Mouse (Mus musculus) frontal cortex, postnatal 14 days (tissue): ENCODE data around the gene Fcer1g.
A peak's percentile ranks its signal among the peaks of the same experiment; 100 is the strongest.

Experiments used
- DNase-seq, 2 experiments: peaks; one replicate each; pipeline ENCODE4 v3.0.0; 2022; ENCODE audit warnings: low spot score in 2 of 2

Gene Fcer1g

GRCm38 (mm10) chr1:171234126-171234525 lies at the start of gene Fcer1g:
TSS of gene Fcer1g (minus strand) at chr1:171234365.
- no peak for DNase-seq

- DNase-seq: no peak
These were observed 49.3 kb upstream of the Fcer1g start for GRCm38 (mm10) chr1:171283188-171284160.

GRCm38 (mm10) chr1:171282086-171282805 lies 48.1 kb upstream of the Fcer1g start:
- no peak for DNase-seq

- peak in 1 of 2 experiments; percentile 74 for DNase-seq
These were observed 47.4 kb upstream of the Fcer1g start for GRCm38 (mm10) chr1:171281528-171281923.

- peak; percentile 90 to 94 for DNase-seq
These were observed 46.9 kb upstream of the Fcer1g start, which contains the start of gene Ppox for GRCm38 (mm10) chr1:171280916-171281527. TSS of gene Ppox (minus strand) at chr1:171281186.

- DNase-seq: no peak
These were observed 46.2 kb upstream of the Fcer1g start for GRCm38 (mm10) chr1:171280250-171280915.

GRCm38 (mm10) chr1:171279721-171280120 lies 45.6 kb upstream of the Fcer1g start:
- DNase-seq: no peak

- no peak for DNase-seq
These were observed 45.0 kb upstream of the Fcer1g start for GRCm38 (mm10) chr1:171279012-171279705.

- DNase-seq: no peak
These were observed 44.3 kb upstream of the Fcer1g start for GRCm38 (mm10) chr1:171278436-171278835.

GRCm38 (mm10) chr1:171277736-171278135 lies 43.6 kb upstream of the Fcer1g start:
- DNase-seq: no peak

- DNase-seq: no peak
These were observed 42.1 kb upstream of the Fcer1g start for GRCm38 (mm10) chr1:171276110-171276748.

- DNase-seq: no peak
These were observed 41.1 kb upstream of the Fcer1g start for GRCm38 (mm10) chr1:171275144-171275734.

- no peak for DNase-seq
These were observed 40.0 kb upstream of the Fcer1g start for GRCm38 (mm10) chr1:171274171-171274570.

GRCm38 (mm10) chr1:171272086-171272485 lies 37.9 kb upstream of the Fcer1g start:
- DNase-seq: no peak

- DNase-seq: no peak
These were observed 37.5 kb upstream of the Fcer1g start for GRCm38 (mm10) chr1:171271622-171272021.

GRCm38 (mm10) chr1:171271196-171271595 lies 37.0 kb upstream of the Fcer1g start:
- DNase-seq: no peak

- DNase-seq: no peak
These were observed 36.4 kb upstream of the Fcer1g start for GRCm38 (mm10) chr1:171270573-171270900.

- DNase-seq: peak; percentile 84 to 94
These were observed 35.8 kb upstream of the Fcer1g start, which contains the start of gene B4galt3 for GRCm38 (mm10) chr1:171269848-171270572. TSS of gene B4galt3 (plus strand) at chr1:171270328.

- no peak for DNase-seq
These were observed 34.2 kb upstream of the Fcer1g start for GRCm38 (mm10) chr1:171268341-171268740.
